Mouse (Mus musculus) layer of hippocampus, adult 9-10 months (tissue): ENCODE data around the gene Acpp.

Experiments used
- DNase-seq: peaks from one replicate; pipeline ENCODE4 v3.0.0; 2022; ENCODE audit warnings: low spot score

The Acpp gene

GRCm38 (mm10) chr9:104304800-104305199 is 32.7 kb downstream of the Acpp start:
- no peak for DNase-seq

- no peak for DNase-seq
Measured at GRCm38 (mm10) chr9:104304376-104304775, 33.2 kb downstream of the Acpp start.

- DNase-seq = no peak
Measured at GRCm38 (mm10) chr9:104300569-104300968, 37.0 kb downstream of the Acpp start.

GRCm38 (mm10) chr9:104297041-104297440 is 40.5 kb downstream of the Acpp start:
- DNase-seq = no peak

GRCm38 (mm10) chr9:104284934-104285333 is 52.6 kb downstream of the Acpp start:
- DNase-seq = no peak

DNA sequence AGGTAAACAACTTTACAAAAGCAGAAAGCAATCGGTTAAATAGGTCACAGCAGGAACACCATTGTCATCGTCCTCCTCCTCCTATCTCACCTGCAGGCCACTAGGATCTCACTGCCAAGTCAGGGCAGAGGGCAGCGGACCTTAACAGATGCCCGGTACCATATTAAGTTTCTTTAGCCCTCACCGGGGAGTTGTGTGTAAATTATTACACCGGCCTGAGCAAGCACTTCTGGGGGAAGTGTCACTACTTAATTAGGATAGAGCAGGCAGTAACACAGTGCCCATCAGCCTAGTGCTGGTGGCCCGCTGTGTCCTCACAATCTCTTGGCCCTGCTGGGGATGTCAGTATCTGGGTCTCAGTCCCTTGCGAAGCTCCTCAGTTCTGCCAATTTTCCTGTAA is 55.0 kb downstream of the Acpp start:
- DNase-seq = no peak

- DNase-seq = no peak
Measured at GRCm38 (mm10) chr9:104281737-104282136, 55.8 kb downstream of the Acpp start.

DNA sequence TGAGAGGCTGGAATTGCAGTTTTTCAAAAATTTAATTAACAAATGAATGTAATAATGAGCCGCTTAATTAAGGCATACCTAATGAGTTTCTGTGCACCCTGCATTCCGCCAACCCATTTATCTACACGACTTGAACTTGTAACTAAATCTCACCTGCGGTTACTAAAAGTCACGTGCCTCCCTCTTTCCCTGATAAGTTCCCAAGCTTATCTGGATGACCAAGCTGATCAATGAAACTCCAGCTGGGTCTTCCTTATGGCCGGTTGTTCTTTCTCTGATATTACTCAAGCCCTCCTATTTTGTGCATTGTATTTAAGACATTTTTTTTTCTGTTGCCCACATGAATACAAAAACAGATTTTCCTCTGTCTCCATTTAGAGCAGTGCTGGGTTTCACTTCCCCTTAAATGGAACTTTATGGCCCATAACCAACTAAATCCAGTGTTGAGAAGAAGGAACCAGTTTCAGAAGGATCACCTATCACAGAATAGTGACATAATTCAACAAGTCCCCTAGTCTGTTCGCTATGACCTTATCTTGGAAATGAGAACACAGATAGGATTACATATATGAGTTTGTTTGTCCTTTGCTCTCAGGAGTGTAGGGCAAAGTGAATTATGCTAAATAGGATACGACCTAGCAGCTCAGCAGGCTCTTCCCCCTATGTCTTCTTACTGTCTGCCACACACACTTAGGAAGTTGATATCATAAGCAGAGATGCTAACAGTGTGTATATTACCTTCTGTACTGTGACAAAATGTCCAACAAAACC is 56.6 kb downstream of the Acpp start:
- DNase-seq = no peak

DNA sequence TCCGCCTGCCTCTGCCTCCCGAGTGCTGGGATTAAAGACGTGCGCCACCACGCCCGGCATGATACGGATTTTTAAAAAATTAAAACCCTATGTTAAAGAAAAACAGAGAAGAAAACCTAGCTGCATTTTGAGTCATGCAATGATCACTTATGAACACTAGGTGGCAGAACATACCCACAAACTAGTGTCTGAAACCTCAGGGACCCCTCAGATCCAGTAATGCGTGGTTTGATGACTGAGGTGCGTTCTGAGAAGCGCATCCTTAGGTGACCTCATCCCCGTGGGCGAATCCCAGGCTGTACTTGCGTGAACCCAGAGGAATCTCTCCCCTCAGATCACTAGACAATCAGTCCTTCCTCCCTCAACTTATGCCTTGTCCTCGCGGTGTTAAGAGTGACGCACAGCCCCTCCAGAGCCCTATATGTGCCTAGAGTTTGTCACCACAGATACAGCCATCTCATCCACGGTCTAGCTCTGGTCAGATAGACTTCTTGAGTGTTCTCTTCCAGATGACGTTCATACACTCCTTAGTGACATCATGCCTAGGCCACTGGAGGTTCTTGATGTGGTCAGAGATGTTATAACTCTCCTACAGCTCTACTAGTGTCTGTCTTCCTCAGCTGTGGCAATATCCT is 59.9 kb downstream of the Acpp start:
- no peak for DNase-seq

DNA sequence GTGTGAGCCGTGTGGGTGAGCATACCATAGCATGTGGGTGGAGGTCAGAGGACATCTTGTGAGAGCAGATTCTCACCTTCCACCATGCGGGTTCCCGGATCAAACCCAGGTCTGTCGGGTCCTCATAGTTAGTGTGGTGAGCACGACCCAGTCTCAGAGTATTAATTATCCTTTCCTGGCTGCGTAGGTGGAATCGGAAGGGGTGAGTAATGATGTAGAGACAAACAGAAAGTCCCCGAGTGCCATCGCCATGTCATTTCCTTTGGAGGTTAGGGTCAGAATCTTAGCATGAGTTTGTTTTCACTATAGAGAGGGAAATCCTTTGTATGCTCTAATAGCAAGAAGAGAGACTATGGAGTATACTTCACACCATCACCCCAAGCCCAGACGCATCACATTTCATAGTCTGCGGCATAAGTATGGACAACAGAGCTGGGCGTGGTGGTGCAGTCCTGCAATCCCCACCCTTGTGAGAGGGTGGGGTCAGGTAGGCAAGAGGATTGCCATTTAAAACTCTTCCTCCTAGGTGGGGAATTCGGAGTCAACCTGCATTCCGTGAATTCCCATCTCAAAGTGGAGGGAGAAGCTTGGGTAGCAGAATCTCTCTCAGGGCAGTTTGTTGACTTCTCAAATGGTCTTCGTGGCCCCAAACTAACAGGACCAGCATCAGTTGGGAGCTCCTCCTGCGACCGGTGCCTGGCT is 62.3 kb downstream of the Acpp start:
- no peak for DNase-seq

DNA sequence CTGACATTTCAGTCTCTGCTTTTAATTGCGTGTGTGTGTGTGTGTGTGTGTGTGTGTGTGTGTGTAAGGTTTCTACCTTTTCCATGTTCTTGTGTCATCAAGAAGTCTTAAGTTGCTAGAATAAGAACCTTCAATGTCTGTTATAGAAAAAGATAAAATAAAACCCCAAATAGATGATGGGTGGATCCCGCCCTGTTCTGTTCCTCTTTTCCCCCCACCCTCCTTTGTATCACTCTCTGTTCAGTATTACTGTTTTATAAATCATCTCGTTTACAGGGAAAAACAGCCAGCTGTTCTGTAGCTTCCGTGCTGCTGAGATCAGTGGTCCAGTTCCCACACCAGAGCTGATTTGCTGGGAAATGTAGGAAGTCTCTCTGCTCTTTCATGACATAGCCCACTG is 65.5 kb downstream of the Acpp start:
- DNase-seq = no peak

DNA sequence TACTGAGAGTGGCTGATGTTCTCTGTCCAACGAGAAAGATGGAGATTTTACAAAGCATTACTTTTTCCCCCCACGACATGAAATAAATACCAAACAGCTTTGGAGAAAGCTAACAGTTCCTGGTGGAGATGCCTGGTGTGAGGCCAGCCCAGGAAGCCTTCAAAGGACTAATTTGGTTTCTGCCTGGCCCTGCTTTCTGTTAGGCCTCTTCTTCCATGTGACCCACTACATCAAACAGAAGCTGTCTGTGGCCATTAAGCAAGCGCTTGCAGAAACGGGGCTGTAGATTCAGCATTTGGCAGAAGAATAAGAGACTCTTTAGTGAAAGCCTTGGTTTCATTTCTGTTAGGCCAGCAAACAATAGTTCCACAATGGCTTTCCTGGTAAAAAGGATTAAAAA is 65.9 kb downstream of the Acpp start:
- DNase-seq = no peak

- DNase-seq = no peak
Measured at GRCm38 (mm10) chr9:104269944-104270343, 67.6 kb downstream of the Acpp start.

DNA sequence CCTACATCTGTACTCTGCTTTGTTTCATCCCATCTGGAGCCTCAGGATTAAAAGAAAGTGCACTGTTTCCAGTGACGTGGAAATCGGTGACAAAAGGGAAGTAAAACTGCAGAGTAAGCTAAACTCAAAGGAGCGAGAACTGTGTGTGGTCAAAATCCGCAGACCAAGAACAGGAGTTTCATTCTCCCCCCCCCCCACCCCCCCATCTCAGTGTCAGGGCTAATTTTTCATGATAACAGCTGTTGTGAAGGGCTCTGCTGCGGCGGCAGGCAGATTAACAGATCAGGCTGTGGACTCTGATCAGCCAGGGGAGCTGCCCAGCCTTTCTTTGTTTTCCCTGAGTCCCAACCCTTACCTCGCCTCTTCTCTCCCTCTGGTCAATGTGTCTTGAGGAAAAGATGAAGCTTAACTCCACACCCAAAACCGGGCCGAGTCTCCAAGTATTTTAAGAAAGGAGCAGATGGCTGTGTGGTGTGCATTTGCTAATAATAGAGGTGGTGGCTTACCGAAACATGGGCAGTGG is 68.1 kb downstream of the Acpp start:
- DNase-seq = no peak

DNA sequence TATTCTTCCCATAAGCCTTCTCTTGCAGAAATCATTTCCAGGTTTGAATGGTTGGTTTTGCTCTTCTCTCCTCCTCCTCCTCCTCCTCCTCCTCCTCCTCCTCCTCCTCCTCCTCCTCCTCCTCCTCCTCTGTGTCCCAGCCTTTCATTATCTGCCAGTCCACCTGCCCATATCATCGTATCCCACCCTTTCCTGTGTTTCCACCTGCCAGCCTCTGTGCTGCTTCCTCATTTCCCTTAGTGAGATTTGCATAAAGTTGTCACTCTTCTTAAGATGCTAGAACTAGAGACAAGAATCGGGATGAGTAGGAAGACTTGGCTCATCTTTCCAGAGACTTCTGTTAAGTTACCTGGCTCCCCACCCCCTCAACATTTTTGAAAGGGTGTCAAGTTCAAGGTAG is 73.0 kb downstream of the Acpp start:
- no peak for DNase-seq

GRCm38 (mm10) chr9:104262823-104263352 is 74.7 kb downstream of the Acpp start, which contains the start of gene Dnajc13:
TSS of gene Dnajc13 (minus strand) at chr9:104262930.
- DNase-seq = peak; percentile 93

DNA sequence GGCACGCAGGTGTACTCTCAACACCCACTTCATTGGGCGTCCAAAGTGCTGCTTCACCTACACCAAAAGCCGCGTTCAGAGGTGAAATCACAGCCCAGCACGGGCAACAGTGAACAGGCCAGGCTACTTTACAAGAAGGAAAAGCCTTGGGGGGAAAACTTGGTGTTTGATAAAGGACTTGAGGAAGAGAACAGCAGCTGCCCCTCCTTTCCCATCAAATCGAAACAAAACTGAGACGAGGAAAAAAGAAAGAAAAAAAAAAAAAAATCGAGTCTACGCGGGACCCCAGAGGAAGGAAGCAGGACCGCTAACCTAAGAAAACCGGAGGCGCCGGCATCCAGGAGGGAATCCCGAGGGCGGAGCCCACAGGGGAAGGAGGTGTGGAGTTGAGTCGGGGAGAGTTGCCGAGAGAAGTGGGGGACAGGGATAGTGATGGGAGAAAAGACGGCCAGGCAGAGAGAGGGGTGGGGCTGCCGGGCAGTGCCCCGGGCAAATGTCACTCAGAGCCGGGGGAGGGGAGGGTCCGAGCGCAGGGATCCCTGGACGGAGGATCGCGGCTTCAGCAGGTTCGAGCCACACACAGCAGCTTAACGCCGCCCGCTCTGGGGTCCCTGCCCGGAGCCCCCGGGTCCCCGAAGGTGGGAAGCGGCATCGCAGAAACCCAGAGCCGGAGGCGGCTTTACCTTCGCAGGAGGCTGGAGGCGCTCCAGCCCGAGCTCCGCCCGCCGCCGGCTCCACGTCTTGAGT is 75.4 kb downstream of the Acpp start:
- no peak for DNase-seq

DNA sequence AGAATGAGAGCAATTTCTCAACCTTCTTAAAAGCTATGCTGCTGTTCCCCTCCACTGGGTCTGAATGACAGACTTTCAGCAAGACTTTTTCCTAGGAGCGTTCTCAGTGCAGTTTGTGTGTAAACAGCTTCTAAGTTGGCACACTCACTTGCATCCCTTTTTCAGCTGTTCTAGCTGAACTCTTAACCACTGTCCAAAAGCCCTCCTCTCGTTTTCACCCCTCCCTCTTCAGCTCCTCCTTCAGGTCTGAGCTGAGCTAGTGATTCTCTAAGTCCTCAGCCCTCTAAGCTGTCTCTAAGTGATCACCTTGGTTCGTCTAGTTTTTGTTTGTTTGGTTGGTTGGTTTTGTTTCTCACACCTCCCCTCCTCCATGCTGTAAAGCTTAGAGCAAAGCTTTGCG is 77.2 kb downstream of the Acpp start:
- DNase-seq = no peak

DNA sequence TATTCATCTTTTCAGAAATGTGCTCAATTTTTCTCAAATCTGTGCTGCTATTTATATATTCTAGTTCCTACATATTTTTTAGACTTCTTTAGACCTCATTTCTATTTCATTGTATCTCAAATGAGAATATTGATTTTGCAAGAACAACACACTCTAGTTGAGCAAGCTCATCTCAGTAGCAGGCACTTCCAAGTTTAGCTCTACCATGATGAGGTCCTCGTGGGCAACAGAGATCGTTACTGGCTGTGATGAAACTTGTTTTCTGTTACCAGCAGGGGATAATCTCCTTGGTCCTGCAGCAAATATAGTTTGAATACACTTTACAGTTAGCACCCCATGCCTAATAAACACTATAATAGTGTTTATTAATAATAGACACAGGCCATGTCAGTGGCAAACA is 81.5 kb downstream of the Acpp start:
- DNase-seq = no peak

DNA sequence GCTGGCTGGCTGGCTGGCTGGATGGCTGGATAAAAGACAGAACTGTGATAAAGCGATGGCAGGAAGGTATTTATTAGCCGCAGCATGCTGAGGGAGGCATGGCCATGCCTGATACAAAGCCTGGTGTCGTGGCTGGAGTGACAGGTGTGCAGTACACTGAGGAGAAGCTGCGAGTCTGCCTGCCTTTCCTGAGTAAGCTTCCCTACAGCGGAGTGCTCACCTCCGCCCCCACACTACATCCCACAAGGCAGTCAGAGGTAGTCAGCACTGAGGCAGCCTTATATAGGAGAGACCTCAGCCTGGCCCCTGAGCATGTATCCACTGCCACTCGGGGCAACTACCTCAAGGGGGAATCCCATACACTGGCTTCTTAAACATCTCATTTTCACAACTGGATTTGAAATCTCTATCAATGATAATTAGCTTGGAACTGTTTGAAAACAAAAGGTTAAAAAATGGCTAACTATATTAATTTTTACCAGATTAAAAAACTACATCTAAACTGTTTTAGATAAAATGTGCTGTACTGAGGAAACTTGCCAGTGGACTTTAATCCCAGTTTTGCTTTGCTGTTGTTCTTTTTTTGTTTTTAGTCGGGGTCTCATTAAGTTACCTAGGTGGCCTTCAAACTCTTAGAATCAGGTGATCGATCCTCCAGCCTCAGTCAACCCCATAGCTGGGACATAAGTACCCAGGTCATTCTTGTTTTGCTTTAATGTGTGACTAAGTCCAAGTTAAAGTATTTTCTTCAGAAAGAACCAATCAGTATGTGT is 83.0 kb downstream of the Acpp start:
- DNase-seq = no peak

DNA sequence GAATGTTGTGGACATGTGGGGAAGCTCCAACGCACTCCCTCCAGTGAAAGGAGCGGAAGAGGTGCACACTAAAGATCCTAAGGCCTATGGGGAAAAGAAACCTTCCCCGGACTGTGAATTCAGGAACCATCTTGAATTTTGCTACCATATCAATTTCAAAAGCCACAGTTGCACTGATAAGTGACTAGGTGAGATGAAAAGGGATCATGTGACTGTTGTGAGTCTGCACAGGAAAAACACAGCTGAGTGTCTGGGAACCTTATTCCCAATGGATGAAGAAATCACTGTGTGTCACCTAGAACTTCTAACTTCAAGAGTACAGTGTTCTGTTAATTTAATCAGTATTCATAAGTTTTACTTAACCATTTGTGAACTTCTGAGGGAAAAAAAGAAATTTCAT is 84.9 kb downstream of the Acpp start:
- DNase-seq = no peak
